Mouse (Mus musculus): ENCODE results near the gene Tmem208. TPM values are rescaled to one million over a fixed set of nuclear protein-coding genes. Genes with fewer than 3 reads are reported as not detected.
A peak's percentile ranks its signal among the peaks of the same experiment; 100 is the strongest.

Tmem208 gene
- polyA plus RNA-seq, 1 experiment from 2014 or later = 121 TPM

- no peaks in the 10 kb centered on the region for H3K9me3 ChIP-seq
- no peaks in the 10 kb centered on the region for H3K4me1 ChIP-seq
- H3K4me3 ChIP-seq = no peak overlapping the region
- no peak overlapping the region for H3K4me2 ChIP-seq
- no peak overlapping the region for H3K9ac ChIP-seq
- ATAC-seq (ENCODE audit: insufficient number of reproducible peaks, insufficient read depth, low FRiP score, low TSS enrichment, low read depth) = no peak
- no peak overlapping the region for H3K27ac ChIP-seq
- H3K36me3 ChIP-seq = peaks cover 93% of the 10 kb centered on the region
- no peaks in the 10 kb centered on the region for H3K27me3 ChIP-seq
- 93% methylated on average over 8 of the region's 8 CpGs for WGBS
These were observed 13.2 kb upstream of the Tmem208 start for GRCm38 (mm10) chr8:105312891-105313481.

DNA sequence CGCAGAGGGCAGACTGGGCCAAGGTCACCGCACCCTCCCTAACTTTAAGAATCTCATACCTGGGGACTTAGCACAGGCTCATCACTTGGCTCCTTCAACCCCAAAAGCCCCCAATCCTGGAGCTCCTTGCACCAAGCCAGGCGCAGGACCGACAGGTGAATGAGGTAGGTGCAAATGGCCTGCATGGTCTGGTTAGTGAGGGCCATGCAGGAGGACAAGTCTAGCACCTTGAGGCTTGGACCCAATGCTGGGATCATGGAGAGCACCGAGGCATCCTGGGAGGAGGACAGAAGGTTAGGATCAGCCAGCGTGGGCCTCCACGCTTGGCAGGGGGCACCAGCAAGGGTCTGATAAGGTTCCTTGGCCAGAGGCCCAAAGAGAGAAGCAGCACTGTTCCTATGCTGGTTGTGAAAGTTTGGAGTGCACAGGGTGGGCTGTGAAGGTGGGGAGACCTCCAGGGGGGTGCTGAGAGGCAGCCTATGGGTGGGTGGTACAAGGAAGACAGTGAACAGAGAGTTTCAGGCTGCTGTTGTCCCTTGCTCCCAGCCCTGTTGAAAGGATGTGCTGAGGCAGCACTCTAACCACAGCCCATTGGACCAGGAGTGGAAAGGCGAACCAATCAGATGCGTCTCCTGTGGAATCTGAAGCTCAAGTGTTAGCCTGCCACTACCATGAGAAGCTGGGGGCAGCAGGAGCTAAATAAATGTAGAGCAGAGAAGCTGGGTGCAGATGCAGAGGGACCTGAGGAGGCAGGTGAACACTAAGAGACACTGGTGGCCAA, 12.3 kb upstream of the Tmem208 start:
- no peak for ATAC-seq (ENCODE audit: insufficient number of reproducible peaks, insufficient read depth, low FRiP score, low TSS enrichment, low read depth)
- WGBS = 83% methylated on average over 9 of the region's 9 CpGs
- no peak overlapping the region for H3K4me2 ChIP-seq

DNA sequence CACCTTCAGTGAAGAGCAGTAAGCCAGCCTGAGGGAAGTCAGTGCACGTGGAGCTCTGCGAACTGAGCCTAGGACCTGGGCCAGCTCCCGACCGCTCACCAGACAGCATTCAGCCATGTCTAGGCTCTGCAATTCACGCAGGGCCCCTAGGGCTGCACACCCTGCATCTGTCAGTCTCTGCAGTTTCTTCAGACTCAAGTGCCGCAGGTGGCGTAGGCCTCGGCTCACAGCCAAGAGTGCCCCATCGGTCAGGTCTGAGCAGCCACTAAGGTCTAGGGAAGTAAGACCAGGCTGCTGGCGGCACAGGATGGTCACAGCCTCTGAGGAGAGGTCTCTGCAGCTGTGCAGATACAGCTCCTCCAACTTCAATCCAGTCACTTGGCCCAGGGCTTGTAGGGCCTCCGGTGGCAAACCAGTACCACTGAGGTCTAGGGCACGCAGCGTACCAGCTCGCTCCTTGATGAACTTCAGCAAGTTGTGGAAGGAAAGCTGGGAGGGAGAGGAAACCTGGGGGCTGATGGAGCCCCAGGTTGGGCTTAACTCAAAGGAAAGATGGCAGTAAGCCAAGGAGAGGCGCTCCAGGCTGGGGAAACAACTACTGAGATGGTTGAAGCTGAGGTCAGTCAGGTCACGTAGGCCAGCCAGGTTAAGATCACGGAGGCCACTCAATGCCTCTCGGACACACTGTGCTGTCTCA, 10.9 kb upstream of the Tmem208 start:
- H3K4me1 ChIP-seq = no peaks in the 10 kb centered on the region
- peaks cover 93% of the 10 kb centered on the region for H3K36me3 ChIP-seq
- WGBS = 86% methylated on average over 18 of the region's 18 CpGs
- no peaks in the 10 kb centered on the region for H3K27me3 ChIP-seq
- H3K4me2 ChIP-seq = no peak overlapping the region
- H3K9me3 ChIP-seq = no peaks in the 10 kb centered on the region
- H3K4me3 ChIP-seq = no peak overlapping the region
- ATAC-seq (ENCODE audit: insufficient number of reproducible peaks, insufficient read depth, low FRiP score, low TSS enrichment, low read depth) = no peak
- no peak overlapping the region for H3K27ac ChIP-seq
- H3K9ac ChIP-seq = no peak overlapping the region; the same call in 1 of the 2 replicates

More for the DNA sequence above, 12.3 kb upstream of the Tmem208 start:
- H3K9ac ChIP-seq = no peak overlapping the region
- no peaks in the 10 kb centered on the region for H3K4me1 ChIP-seq
- no peak overlapping the region for H3K4me3 ChIP-seq
- H3K27me3 ChIP-seq = no peaks in the 10 kb centered on the region
- H3K36me3 ChIP-seq = peaks cover 93% of the 10 kb centered on the region
- no peaks in the 10 kb centered on the region for H3K9me3 ChIP-seq
- no peak overlapping the region for H3K27ac ChIP-seq

DNA sequence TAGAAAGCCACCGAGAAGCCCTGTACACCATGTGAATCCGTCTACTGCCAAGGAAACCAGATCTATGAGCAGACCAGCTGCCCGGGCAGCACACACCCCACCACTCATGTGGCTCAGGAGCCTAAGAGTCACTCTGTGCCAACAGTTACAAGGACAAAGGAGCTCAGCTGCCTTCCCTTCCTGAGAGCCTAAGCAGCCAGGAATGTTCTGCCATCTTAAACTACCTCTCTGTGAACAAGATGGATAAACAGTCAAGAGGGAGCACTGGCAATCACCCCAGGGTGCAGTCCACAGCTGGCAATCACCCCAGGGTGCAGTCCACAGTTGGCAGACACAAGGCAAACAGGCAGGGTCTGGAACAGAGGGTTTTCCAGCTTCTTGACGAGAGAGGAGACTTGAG, 8.2 kb upstream of the Tmem208 start:
- H3K4me3 ChIP-seq = no peak overlapping the region
- H3K27me3 ChIP-seq = no peaks in the 10 kb centered on the region
- H3K36me3 ChIP-seq = peaks cover 78% of the 10 kb centered on the region
- H3K9me3 ChIP-seq = no peaks in the 10 kb centered on the region
- H3K4me2 ChIP-seq = no peak overlapping the region
- H3K4me1 ChIP-seq = no peaks in the 10 kb centered on the region
- no peak overlapping the region for H3K9ac ChIP-seq
- H3K27ac ChIP-seq = no peak overlapping the region
- no peak for ATAC-seq (ENCODE audit: insufficient number of reproducible peaks, insufficient read depth, low FRiP score, low TSS enrichment, low read depth)
- WGBS = 86% methylated on average over 4 of the region's 4 CpGs

GRCm38 (mm10) chr8:105318662-105319190, 7.4 kb upstream of the Tmem208 start:
- Histone ChIP-seq H3K9me3 (no peaks in the 10 kb centered on the region), H3K27me3 (no peaks in the 10 kb centered on the region), H3K4me3 (no peak overlapping the region), H3K27ac (no peak overlapping the region), H3K4me1 (no peaks in the 10 kb centered on the region), H3K4me2 (no peak overlapping the region), H3K9ac (no peak overlapping the region; the same call in 1 of the 2 replicates), H3K36me3 (peaks cover 75% of the 10 kb centered on the region)
- WGBS = 84% methylated on average over 11 of the region's 11 CpGs
- ATAC-seq (ENCODE audit: insufficient number of reproducible peaks, insufficient read depth, low FRiP score, low TSS enrichment, low read depth) = no peak

DNA sequence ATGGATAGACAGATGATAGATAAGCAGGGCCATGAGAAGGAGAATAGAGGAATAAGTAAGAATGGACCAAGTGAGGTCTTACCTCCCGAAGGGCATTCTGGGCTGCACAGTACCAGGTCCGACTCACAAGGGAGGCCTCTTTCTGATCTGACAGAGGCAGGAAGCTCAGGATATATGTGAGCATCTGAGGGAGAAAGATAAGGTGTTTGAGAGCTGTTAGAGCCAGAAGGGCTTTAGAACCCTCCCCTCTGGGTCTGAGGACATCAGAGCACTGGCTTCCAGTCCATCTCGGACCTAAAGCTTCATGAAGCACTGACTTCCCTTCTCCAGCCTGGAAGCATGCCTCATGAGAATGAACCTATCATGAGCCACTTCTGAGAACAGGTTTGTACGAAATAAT, 3.0 kb upstream of the Tmem208 start:
- ATAC-seq (ENCODE audit: insufficient number of reproducible peaks, insufficient read depth, low FRiP score, low TSS enrichment, low read depth) = no peak
- Histone ChIP-seq H3K4me2 (no peak overlapping the region), H3K4me3 (no peak overlapping the region), H3K27ac (no peak overlapping the region), H3K36me3 (peaks cover 42% of the 10 kb centered on the region), H3K9me3 (no peaks in the 10 kb centered on the region), H3K9ac (no peak overlapping the region), H3K27me3 (no peaks in the 10 kb centered on the region), H3K4me1 (peaks cover 19% of the 10 kb centered on the region)
- 92% methylated on average over 4 of the region's 4 CpGs for WGBS

GRCm38 (mm10) chr8:105325641-105326093, 487 bp upstream of the Tmem208 start:
- Histone ChIP-seq H3K27ac (peak overlapping the region; percentile 89; the same call in 1 of the 2 replicates), H3K4me2 (peak overlapping the region; percentile 71), H3K27me3 (no peaks in the 10 kb centered on the region), H3K9ac (peak overlapping the region; percentile 89), H3K4me1 (peaks cover 19% of the 10 kb centered on the region), H3K36me3 (peaks cover 47% of the 10 kb centered on the region), H3K9me3 (no peaks in the 10 kb centered on the region), H3K4me3 (peak overlapping the region; percentile 84)
- WGBS = under 1% methylated on average over 12 of the region's 12 CpGs
- peak; percentile 62; the same call in 1 of the 2 replicates for ATAC-seq (ENCODE audit: insufficient number of reproducible peaks, insufficient read depth, low FRiP score, low TSS enrichment, low read depth)

DNA sequence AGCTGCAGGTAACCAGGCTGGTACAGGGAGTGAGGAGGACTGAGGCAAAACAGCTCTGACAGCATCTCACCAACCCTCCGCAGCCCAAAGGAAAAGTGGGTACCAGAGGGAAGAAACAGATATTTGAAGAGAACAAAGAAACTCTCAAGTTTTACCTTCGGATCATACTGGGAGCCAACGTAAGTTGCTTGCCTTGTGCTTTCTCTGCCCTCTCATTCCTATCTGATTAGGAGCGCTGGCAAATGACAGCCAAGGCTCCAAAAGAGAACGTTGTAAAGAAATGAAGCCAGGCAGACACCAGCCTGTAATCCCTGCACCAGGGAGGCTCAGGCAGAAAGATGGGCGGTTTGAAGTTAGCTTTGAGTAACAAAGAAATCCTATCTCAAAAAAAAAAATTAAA, 814 bp downstream of the Tmem208 start:
- H3K27me3 ChIP-seq = no peaks in the 10 kb centered on the region
- peak overlapping the region; percentile 71 for H3K4me2 ChIP-seq
- ATAC-seq (ENCODE audit: insufficient number of reproducible peaks, insufficient read depth, low FRiP score, low TSS enrichment, low read depth) = no peak
- no peaks in the 10 kb centered on the region for H3K9me3 ChIP-seq
- H3K4me1 ChIP-seq = peaks cover 19% of the 10 kb centered on the region
- peak overlapping the region; percentile 84 for H3K4me3 ChIP-seq
- peak overlapping the region; percentile 89 for H3K27ac ChIP-seq
- WGBS = 35% methylated on average over 6 of the region's 6 CpGs
- peaks cover 56% of the 10 kb centered on the region for H3K36me3 ChIP-seq
- H3K9ac ChIP-seq = peak overlapping the region; percentile 89

- Histone ChIP-seq H3K27ac (no peak overlapping the region), H3K9me3 (no peaks in the 10 kb centered on the region), H3K4me2 (no peak overlapping the region), H3K36me3 (peaks cover 76% of the 10 kb centered on the region), H3K27me3 (no peaks in the 10 kb centered on the region), H3K4me3 (no peak overlapping the region), H3K9ac (no peak overlapping the region), H3K4me1 (peaks cover 12% of the 10 kb centered on the region)
- WGBS = 94% methylated on average over 12 of the region's 12 CpGs
- no peak for ATAC-seq (ENCODE audit: insufficient number of reproducible peaks, insufficient read depth, low FRiP score, low TSS enrichment, low read depth)
These were observed 4.2 kb downstream of the Tmem208 start for GRCm38 (mm10) chr8:105330325-105330724.

- Histone ChIP-seq H3K4me1 (peaks cover 9% of the 10 kb centered on the region), H3K4me2 (no peak overlapping the region), H3K27me3 (no peaks in the 10 kb centered on the region), H3K9me3 (no peaks in the 10 kb centered on the region), H3K36me3 (peaks cover 87% of the 10 kb centered on the region), H3K9ac (no peak overlapping the region), H3K27ac (no peak overlapping the region), H3K4me3 (no peak overlapping the region)
- no peak for ATAC-seq (ENCODE audit: insufficient number of reproducible peaks, insufficient read depth, low FRiP score, low TSS enrichment, low read depth)
- WGBS = 95% methylated on average over 22 of the region's 22 CpGs
These were observed 5.3 kb downstream of the Tmem208 start for GRCm38 (mm10) chr8:105331469-105331868.

GRCm38 (mm10) chr8:105331931-105332330, 5.8 kb downstream of the Tmem208 start:
- WGBS = 94% methylated on average over 9 of the region's 9 CpGs

More at GRCm38 (mm10) chr8:105331931-105332330, 5.8 kb downstream of the Tmem208 start:
- Histone ChIP-seq H3K27me3 (no peaks in the 10 kb centered on the region), H3K9me3 (no peaks in the 10 kb centered on the region), H3K27ac (no peak overlapping the region), H3K4me3 (no peak overlapping the region), H3K9ac (no peak overlapping the region), H3K36me3 (peaks cover 92% of the 10 kb centered on the region), H3K4me1 (peaks cover 6% of the 10 kb centered on the region), H3K4me2 (no peak overlapping the region)
- no peak for ATAC-seq (ENCODE audit: insufficient number of reproducible peaks, insufficient read depth, low FRiP score, low TSS enrichment, low read depth)
